Mouse (Mus musculus): ENCODE measurements around the gene Fbxo10.
"Not testable (repeated sequence)": the region's sequence is repeated elsewhere in the genome, so short reads cannot be mapped to it uniquely, and the experiment has no call there.

Fbxo10 gene

GRCm38 (mm10) chr4:45084021-45084894 is at the start of gene Fbxo10:
TSS of gene Fbxo10 (minus strand) at chr4:45084604.
- DNase-seq, result peak; percentile 91

- no peak for DNase-seq
Observed at GRCm38 (mm10) chr4:45131021-45131420, 46.6 kb upstream of the Fbxo10 start.

- DNase-seq, result no peak
Observed at GRCm38 (mm10) chr4:45121311-45121710, 36.9 kb upstream of the Fbxo10 start.

GRCm38 (mm10) chr4:45108456-45109110 is 24.2 kb upstream of the Fbxo10 start:
- no peak for DNase-seq

GRCm38 (mm10) chr4:45107601-45108277 is 23.3 kb upstream of the Fbxo10 start, which contains the start of gene Tomm5:
TSS of gene Tomm5 (minus strand) at chr4:45108114.
- peak; percentile 86 for DNase-seq

- peak; percentile 10 for DNase-seq
Observed at GRCm38 (mm10) chr4:45107066-45107465, 22.7 kb upstream of the Fbxo10 start.

- peak; percentile 13 for DNase-seq
Observed at GRCm38 (mm10) chr4:45106409-45106808, 22.0 kb upstream of the Fbxo10 start.

GRCm38 (mm10) chr4:45097198-45097872 is 12.9 kb upstream of the Fbxo10 start:
- DNase-seq, result peak; percentile 81

- DNase-seq, result no peak
Observed at GRCm38 (mm10) chr4:45084895-45085290, 489 bp upstream of the Fbxo10 start.

- DNase-seq, result no peak
Observed at GRCm38 (mm10) chr4:45083487-45083886, 917 bp downstream of the Fbxo10 start.

- no peak for DNase-seq
Observed at GRCm38 (mm10) chr4:45082951-45083350, 1.5 kb downstream of the Fbxo10 start.

GRCm38 (mm10) chr4:45081041-45081440 is 3.4 kb downstream of the Fbxo10 start:
- DNase-seq, result not testable (repeated sequence)

GRCm38 (mm10) chr4:45073544-45073943 is 10.9 kb downstream of the Fbxo10 start:
- no peak for DNase-seq

- DNase-seq, result no peak
Observed at GRCm38 (mm10) chr4:45072261-45072973, 12.0 kb downstream of the Fbxo10 start.

GRCm38 (mm10) chr4:45067742-45068141 is 16.7 kb downstream of the Fbxo10 start:
- DNase-seq, result no peak

- no peak for DNase-seq
Observed at GRCm38 (mm10) chr4:45066036-45066730, 18.2 kb downstream of the Fbxo10 start.

GRCm38 (mm10) chr4:45064577-45064976 is 19.8 kb downstream of the Fbxo10 start:
- no peak for DNase-seq

GRCm38 (mm10) chr4:45063836-45064235 is 20.6 kb downstream of the Fbxo10 start:
- DNase-seq, result not testable (repeated sequence)

- no peak for DNase-seq
Observed at GRCm38 (mm10) chr4:45055451-45055850, 29.0 kb downstream of the Fbxo10 start.

- DNase-seq, result no peak
Observed at GRCm38 (mm10) chr4:45054862-45055261, 29.5 kb downstream of the Fbxo10 start.

GRCm38 (mm10) chr4:45047956-45048355 is 36.4 kb downstream of the Fbxo10 start:
- no peak for DNase-seq
